Mouse (Mus musculus) adrenal gland, adult 8-10 months (tissue): ENCODE measurements around the gene Pde8a. TPM values are rescaled to one million over a fixed set of nuclear protein-coding genes. Genes with fewer than 3 reads are reported as not detected.

ENCODE experiments used
- DNase-seq: peaks from one replicate; pipeline ENCODE4 v3.0.0; 2022
- total RNA-seq, 4 experiments: library from RNA; stranded (reverse); gene quantifications; 2 replicates each; pipeline ENCODE4 v1.2.4; 2022

Pde8a gene
- total RNA-seq, 4 experiments from 2014 or later: 22.3 to 41.0 (median 31.7) TPM

GRCm38 (mm10) chr7:81339783-81340182 is 126.4 kb downstream of the Pde8a start:
- no peak for DNase-seq

GRCm38 (mm10) chr7:81341563-81341962 is 128.2 kb downstream of the Pde8a start:
- DNase-seq: no peak

GRCm38 (mm10) chr7:81342356-81343094 is 129.1 kb downstream of the Pde8a start:
- DNase-seq: no peak

GRCm38 (mm10) chr7:81343316-81343715 is 129.9 kb downstream of the Pde8a start:
- no peak for DNase-seq

GRCm38 (mm10) chr7:81343831-81344230 is 130.4 kb downstream of the Pde8a start:
- DNase-seq: no peak

GRCm38 (mm10) chr7:81344544-81345446 is 131.4 kb downstream of the Pde8a start, which contains the start of gene Rps17:
TSS of gene Rps17 (minus strand) at chr7:81345254.
- peak; percentile 93 for DNase-seq

- DNase-seq: no peak
Measured at GRCm38 (mm10) chr7:81345447-81346170, 132.2 kb downstream of the Pde8a start.

- DNase-seq: no peak
Measured at GRCm38 (mm10) chr7:81348206-81348605, 134.8 kb downstream of the Pde8a start.

GRCm38 (mm10) chr7:81351826-81352225 is 138.4 kb downstream of the Pde8a start:
- DNase-seq: no peak

- no peak for DNase-seq
Measured at GRCm38 (mm10) chr7:81355746-81356145, 142.3 kb downstream of the Pde8a start.

GRCm38 (mm10) chr7:81356360-81356759 is 143.0 kb downstream of the Pde8a start:
- no peak for DNase-seq

GRCm38 (mm10) chr7:81356975-81357374 is 143.6 kb downstream of the Pde8a start:
- DNase-seq: no peak

- no peak for DNase-seq
Measured at GRCm38 (mm10) chr7:81367946-81368345, 154.6 kb downstream of the Pde8a start.

- no peak for DNase-seq
Measured at GRCm38 (mm10) chr7:81369724-81370123, 156.3 kb downstream of the Pde8a start.

- no peak for DNase-seq
Measured at GRCm38 (mm10) chr7:81371811-81372210, 158.4 kb downstream of the Pde8a start.

GRCm38 (mm10) chr7:81372337-81372920 is 159.0 kb downstream of the Pde8a start:
- peak; percentile 55 for DNase-seq

GRCm38 (mm10) chr7:81379363-81379762 is 166.0 kb downstream of the Pde8a start:
- DNase-seq: no peak

Other genes starting within 250 kb of the Pde8a start
- gene Zfp592, start 219.9 kb upstream of the Pde8a start, total RNA-seq: 10 to 100 TPM; 21.2 to 31.7 (median 26.4) TPM
- gene Alpk3, start 156.0 kb upstream of the Pde8a start, total RNA-seq: under 1 TPM; 0.12 to 0.24 (median 0.19) TPM
- gene Slc28a1, start 98.8 kb upstream of the Pde8a start, total RNA-seq: not detected
- gene Rps17, start 131.7 kb downstream of the Pde8a start, total RNA-seq: 1,000 to 10,000 TPM; 1,061 to 1,116 (median 1,082) TPM
- 10 to 100 TPM; 49.1 to 90.6 (median 69.3) TPM for gene Cpeb1, start 241.9 kb downstream of the Pde8a start, total RNA-seq